Mouse (Mus musculus) megakaryocyte progenitor cell, adult 5-6 weeks (primary cell): ENCODE data around the gene Anapc16. TPM values are rescaled to one million over a fixed set of nuclear protein-coding genes. Genes with fewer than 3 reads are reported as not detected.

ENCODE experiments used
- ATAC-seq: replicated peaks from 2 replicates; pipeline ENCODE4 v1.8.0; 2016; ENCODE audit warnings: mild to moderate bottlenecking, moderate TSS enrichment, inconsistent platforms; ENCODE audit not compliant: poor library complexity
- total RNA-seq, 2 experiments: library from RNA; stranded (forward) in 1 of 2; stranded (reverse) in 1 of 2; fragments of 157-497, 149-512 nt in 1 of 2; fragments of 200-1000 nt in 1 of 2; gene quantifications; 2 replicates each; pipeline versions ENCODE4 v1.2.3 to v1.2.4; 2015 to 2017

Gene Anapc16
- total RNA-seq, 2 experiments from 2014 or later = 35.1 to 55.9 TPM

DNA sequence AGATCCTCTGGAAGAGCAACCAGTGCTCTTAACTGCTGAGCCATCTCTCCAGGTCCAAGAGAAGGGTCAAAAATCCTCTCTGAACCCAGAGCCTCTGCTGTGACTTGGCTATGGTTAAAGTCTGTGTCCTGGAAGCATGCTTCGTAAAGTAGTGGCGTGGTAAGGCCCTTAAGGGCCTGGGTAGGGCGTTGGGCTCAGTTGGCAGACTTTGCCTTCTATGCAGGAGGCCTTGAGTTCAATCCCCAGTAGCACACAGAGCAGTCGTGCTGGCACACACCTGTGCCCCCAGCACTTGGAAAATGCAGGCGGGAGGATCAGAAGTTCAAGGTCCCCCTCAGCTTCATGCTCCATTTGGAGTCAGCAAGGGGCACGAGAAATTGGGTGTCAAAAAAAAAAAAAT is 29.9 kb downstream of the Anapc16 start:
- no peak for ATAC-seq

DNA sequence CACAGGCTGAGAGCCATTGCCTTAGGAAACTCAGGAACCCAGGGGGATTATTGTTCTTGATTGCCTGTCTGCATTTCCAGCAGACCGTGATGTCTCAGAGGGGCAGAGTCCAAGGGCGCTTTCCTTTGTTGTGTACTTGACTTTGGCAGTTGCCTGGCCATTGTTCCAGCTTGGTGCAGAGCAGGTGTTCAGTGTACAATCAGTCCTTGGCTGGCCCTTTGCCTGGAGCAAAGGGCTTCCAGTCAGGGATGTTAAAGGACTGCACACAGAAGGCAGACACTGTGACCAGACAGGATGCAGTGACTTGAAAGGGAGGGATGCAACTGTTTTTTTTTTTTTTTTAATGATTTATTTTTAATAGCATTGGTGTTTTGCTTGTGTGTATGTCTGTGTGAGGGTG is 30.4 kb downstream of the Anapc16 start:
- ATAC-seq = no peak

DNA sequence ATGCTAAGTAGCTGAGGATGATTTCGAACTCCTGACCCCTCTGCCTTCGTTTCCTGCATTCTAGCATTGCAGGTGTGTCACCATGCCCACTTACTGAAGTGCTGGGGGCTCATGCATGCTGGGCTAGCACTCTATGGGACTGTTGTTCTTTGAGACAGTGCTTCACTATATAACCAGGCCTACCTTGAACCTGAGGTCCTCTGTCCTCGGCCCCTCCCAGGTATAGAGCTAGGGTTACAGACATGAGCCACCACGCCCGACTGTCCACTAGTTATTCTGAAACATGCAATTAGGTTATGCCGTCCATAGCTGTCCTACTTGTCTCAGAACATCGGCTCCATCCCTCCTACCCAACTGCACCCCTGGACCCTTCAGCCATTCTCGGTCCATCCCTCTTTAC is 31.1 kb downstream of the Anapc16 start:
- no peak for ATAC-seq

DNA sequence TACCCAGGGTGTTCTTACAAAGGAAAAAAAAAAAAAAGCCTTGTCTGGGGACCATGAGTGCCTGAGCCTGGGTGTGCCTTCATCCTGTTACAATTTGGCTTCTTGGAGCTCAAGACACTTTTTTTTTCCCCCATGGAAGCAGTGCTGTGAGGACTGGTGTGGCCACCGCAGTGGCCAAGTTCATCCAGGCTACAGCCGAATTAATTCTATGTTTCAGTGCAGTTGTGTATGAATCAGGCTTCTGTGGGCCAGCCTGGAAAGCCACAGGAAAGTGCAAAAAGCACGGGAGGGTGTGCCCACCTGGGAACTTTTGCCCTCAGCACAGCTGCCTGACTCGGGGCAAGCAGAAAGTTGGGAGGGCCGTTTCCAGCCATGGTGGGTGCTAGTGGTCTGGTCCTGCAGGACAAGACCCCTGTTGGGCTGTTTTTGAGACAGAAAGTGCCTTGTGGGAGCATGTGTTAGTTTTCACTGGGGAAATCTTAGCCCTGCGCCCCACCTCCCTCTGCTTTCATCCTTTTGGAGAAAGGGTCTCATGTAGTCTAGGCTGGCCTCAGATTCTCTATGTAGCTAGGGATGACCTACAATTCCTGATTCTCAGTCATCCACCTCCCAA is 32.4 kb downstream of the Anapc16 start:
- no peak for ATAC-seq

DNA sequence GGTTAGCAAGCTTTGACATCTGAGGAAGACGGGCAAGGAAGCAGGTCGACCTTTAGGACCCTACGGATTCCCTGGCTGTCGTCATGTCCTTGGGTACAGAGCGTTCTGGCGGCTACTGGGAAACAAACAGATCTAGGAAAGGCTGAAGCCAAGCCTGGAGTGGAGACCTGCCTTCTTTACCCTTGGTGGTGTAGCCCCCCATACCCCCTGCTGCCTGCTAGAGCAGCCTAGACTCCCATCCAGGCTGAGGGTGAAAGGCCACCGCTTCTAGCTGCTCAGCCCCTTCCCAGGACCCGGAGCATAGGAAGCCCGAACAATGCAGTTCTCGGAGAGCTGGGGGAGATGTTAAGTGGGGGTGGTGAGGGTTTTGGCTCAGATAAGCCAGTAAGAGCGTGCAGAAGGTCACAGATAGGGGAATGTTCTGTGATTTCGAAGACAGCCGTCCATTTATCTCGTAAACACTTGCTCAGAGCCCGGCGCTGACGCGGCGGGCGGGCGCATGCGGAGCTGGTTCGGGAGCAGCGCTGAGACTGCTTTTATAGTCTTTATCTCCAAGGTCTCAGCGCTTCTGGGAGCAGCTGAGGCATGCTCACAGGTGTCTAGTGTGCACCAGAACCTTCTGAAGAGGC is 33.0 kb downstream of the Anapc16 start:
- ATAC-seq = peak; percentile 74

DNA sequence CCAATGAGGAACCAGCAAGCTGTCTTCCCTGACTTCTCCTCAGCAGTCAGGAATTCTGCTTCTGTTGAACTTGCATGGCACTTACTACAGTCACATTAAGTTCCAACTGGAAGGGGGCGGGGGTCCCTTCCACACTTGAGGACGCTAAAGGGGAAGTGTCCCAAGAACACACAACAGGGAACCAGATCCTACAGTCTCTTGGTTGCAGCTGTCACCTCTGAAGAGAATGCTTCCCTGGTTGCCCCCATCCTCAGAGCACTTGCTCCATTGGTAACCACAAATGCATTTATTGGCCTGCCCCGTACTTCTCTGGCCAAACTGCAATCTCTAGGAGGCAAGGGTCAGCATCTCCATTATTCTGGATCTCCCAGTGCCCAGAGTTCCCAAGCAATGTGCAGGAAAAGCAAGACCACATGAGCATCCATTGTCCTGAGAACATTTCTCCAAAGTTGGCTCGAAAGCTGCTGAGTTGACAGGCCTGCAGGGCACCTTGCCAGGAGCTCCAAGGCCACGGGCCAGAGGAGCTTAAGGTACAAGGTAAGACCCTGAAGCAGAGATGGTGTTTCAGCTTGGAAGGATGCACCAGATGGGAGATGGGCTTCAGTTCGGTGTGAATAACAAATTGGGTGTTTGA is 35.5 kb downstream of the Anapc16 start:
- ATAC-seq = peak; percentile 36; the same call in 1 of the 2 replicates

DNA sequence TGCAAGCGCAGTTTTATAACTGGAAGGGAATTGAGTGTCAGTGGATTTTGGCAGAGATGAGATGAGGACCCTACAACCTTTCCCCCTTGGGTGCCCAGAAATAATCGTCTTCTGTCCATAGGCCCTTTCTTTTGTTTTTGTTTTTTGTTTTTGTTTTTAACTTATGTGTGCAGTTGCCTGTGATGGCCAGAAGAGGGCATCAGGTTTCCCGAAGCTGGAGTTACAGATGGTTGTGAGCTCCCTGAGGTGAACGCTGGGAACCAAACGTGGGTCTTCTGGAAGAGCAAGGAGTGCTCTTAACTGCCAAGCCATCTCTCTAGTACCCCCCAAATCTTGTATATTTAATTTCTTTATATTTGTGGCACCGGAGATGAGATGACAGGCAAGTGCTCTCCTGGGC is 36.2 kb downstream of the Anapc16 start:
- no peak for ATAC-seq

DNA sequence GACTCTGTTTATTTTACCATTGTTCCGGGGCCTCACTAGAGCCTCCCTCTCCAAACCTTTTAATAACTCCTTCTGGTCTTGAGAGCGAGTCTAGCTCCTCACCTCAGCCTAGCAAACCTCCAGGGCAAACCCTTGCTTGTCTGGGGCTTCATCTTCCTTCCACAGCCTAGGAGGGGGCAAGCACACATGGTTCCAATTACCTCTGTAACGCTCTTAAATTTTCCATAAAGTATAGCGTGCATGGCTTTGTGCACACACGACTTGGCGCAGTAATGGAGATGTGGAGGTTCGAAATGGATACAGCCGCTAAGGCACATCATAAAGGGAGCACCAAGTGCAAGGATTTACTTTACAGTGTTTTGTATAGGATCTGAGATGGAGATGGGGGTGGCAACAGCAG is 37.1 kb downstream of the Anapc16 start:
- no peak for ATAC-seq

DNA sequence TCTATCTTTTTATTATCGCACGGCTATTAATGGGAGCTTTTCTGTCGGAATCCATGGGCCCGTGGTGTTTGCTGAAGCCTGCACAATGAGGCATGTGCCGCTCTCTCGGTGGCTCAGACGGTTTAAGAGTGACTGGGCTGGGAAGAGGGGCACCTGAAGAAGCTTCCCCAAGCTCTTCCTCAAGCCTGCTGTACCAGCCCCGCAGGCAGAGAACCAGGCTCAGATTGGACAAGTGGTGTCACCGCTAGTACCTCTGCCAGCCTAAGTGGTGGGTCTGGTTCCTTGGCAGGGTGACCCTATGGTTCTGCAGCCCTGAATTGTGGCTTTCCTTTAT is 37.6 kb downstream of the Anapc16 start:
- no peak for ATAC-seq

DNA sequence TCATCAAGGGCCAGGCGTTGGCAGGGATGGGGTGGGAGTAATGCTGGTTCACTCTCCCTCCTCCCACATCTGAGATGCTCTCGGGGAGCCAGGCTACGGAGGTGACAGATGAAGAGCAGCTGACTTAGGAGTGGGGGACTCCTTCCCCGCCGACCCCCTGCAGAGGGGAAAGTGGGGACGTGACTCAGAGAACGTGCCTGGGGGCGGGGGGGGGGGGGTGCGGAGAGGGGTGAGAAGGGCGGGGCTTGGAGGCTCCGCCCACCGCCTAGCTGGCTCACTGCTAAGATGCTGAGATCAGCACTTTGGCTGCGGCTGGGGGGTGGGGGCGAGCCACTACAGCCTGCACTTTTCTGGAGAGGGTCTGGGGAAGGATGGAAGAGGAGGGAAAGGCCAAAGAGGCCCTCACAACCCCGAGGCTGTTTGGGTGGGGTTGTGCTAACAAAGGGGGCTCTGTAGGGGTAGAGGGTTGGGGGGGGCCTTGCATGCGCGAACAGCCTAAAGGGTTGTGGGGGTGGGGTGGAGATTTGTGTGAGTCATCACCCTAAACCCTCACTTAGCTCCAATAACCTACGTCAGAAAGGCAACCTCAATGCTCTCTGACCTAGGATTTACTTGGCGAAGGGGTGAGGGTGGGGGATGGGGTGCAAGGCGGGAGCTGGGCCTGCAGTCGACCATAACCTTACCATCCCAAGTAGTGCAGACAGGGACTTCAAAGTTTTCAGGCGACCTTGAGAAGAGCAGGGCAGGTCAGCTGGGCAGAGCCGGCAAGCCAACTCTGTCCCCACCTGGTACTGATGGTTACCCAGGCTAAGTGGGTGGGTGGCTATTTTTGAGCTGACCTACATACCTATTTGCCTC is 38.2 kb downstream of the Anapc16 start:
- 0 out of 2 replicates have a peak, but pooled peaks have one; percentile 7 for ATAC-seq

DNA sequence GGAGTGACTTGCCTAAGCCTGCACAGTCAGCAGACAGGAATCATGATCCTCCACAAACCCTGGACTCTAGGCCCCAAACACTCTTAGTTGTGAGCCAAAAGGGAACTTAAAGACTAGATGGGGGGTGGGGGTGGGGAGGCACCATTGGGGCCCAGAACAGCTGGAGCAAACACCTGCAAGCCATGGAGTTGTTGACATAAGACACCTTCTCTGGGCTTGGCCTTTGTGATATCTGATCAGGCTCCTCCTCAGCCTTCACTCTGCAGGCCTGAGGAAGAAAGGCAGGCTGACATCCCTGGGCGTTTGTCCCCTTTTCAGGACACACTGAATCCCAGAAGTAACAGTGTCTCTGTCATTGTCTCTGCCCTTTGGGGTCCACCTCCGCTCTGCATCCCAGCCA is 39.3 kb downstream of the Anapc16 start:
- no peak for ATAC-seq

DNA sequence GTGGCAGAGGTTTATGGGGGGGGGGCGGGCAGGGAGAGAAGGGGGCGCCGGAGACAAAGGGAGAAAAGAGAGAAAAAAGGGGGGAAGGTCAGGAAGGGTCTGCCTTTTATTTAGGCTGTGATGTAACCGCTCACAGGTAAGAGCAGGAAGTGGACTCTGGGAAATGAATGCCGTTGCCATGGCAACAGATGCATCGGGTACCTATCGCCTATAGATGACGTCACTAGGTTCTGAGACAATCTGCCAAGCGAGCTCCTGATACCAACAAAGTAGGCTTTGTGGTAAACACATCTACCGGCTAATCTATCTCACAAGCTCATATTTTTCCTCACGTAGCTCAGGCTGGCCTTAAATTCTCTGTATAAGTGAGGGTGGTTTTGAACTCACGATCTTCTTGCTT is 43.4 kb downstream of the Anapc16 start:
- no peak for ATAC-seq

DNA sequence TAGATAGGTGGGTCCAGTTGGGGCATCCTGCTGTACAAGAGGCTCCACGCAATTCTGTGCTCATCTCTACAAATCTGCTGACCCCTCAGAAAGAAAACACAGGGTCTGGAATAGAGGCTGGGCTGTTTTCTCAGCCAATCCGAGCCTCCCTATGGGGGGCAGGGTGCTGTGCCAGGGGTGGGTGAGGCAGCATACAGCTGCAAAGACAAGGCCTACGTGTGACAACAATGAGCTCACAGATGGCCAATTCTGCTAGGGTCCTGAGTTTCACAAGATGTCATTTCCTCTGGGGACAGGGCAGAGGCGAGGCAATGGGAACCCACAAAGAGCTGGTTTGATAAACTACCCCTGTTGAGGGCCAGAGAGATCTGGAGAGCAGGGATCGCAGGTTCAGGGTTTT is 44.5 kb downstream of the Anapc16 start:
- peak; percentile 44 for ATAC-seq

DNA sequence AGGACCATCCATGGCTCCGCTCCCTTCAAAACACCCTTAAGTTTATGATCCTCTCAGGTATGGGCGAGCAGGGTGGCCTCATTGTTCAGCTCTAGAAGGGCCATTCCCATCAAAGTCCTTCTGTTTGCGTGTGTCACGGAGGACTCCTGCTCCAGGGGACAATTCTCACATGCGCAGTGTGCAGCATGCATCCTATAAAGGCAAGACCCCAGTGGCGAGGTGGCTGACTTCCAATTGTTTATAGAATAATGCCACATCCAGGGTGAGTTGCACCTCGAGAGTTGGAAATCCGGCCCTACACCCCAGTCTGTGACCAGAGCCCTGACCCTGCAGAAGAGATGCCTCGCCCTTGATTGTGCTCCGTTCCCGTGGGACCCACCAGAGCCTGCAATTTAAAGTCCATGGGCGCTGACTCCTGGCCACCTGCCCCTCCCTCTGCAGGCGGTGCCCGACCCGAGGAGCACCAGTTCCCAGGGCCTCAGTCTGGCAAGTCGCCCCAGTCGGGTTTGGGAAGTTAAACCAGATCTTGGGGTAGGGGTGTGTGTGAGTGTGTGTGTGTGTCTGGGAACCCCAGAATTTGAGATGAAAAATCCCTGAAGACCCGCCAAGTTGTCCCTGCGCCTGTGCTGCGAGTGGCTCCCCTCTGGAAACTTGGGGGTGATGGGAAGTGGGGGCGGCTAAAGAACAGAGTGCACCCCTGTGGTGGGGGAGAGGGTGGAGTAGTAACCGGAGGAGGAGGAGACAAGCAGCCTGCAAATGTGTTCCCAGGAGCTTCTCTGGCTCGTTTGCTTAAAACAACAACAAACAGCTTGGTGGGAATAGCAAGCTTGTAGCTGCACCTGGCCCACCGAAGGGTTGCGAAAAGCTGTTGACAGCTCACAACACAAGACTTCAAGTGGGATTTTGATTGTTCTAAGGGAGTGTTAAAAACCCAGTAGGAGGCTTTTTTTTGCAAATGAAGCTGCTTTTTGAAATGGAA is 45.5 kb downstream of the Anapc16 start:
- ATAC-seq = no peak

DNA sequence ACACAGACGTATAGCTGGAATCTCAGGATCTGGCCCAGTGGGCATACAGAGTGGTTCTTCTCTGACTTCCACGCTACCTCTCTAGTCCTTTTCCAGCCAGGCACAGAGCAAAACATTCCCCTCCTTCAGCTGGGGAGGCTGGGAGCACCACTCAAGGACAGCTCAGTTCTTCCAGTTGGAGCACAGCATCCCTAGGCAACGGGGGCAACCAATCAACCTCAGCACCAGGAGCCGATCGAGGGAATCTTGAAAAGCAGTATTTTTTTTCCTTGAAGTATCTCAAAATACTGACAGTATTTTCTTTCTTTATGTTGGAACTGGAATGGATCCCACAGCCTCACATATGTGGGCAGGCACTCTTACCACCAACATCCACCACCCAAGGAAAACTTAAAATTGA is 46.3 kb downstream of the Anapc16 start:
- ATAC-seq = no peak

DNA sequence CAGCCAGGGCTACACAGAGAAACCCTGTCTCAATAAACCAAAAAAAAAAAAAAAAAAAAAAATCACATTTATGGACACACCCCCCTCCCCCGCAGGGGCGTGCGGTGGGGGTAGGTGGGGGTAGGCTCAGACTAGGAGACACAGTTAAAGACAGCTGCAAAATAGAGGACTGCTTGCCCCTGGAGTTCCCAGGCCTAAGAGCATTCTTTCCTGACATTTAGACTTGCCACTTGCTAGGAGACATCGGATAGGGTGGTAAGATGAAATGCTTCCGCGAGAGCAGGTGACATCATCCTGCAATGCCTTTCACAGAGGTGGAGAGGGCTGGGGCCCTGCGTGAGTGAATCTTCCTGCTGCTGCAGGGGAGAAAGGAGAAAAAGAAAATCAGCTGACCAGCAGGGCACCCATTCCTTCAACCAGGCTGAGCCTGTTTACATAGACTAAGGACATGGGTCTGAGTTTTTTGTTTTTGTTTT is 49.3 kb downstream of the Anapc16 start:
- ATAC-seq = no peak

DNA sequence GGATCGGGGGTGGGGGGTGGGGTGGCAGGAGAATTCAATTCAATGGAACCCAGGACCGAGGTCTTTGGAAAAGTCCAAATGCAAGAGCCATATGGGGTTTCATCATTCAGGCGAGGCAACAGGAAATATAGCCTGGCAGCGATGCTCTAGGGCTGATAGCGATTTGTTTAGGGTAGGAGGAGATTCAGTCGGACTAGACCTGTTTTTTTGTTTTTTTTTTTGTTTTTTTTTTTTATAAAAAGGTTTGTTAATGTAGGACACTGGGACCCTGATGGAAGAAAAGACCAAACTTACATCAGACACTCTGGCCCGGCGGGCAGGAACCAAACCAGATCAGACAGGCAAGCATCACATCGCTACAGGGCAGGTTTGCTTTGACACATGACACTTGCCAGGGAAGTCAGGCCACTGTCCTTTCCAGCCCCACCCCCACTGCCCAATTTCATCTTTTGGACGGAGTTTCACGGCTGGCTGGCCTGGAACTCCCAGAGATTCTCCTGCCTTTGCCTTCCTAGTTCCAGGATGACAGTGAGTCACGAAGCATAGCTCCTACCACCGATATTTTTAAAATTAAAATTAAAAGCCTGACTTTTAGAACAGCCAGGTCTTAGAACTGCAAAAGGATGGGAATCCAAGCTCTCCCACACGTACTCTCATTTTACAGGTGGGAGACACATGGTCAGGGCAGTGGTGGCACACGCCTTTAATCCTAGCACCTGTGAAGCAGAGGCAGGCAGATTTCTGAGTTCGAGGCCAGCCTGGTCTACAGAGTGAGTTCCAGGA is 50.0 kb downstream of the Anapc16 start:
- no peak for ATAC-seq

DNA sequence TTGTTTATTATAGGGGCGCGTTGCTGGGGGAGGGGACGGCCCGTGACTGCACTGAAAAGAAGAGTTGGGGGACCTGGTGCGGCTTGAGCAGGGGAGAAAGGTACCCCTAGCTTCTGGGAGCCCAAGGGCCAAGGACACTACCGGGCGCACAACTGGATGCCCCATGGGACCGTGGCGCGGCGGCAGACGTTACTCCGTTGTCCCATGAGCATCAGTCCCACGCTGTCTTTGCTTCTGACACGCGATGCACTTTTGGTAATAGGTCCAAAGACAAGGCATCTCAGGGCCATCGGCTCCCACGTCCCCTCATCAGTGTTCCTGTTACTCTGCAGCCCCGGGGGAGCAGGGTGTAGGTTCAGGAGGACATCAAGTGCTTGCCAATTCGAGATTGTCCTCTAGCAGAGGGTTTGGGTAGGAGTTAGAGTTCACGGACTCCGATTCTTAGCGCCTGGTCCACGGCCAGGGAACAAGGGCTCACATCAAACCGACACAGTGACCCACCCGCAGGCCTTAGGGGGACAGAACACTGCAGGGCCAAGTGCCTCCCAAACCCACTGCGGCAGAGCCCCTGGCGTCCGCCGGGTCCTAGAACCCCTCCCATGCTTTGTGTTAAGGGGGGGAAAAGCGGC is 50.7 kb downstream of the Anapc16 start:
- peak; percentile 16 for ATAC-seq
